Mouse (Mus musculus) liver, embryonic 14.5 days (tissue): ENCODE data around the gene Elovl1.

ENCODE experiments used
- CTCF ChIP-seq: IDR thresholded peaks from 2 replicates; pipeline ENCODE4 v1.5.1; 2016; ENCODE audit warnings: antibody characterized with exemption, low read depth, control low read depth
- EP300 ChIP-seq: IDR thresholded peaks from 2 replicates; pipeline ENCODE4 v1.6.1; 2016; ENCODE audit warnings: antibody characterized with exemption, low read depth

DNA sequence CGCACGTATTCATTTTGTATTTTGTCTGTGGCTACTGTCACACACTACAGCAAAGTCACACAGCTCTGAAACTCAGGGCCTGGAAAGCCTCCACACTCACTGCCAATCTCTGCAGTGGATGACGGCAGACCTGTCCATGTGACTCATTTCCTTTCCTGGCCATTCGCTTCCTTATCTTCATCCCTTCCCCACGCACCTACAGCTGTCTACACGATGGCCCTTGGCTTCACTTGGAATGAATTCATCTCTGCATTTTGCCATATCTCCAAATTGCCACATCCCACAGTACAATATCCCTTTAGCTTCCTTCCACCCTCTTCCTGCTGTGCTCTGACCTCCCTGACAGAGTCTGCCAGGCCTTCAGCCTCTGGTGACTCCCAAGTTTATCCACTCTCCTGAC lies 33.4 kb upstream of the Elovl1 start:
- TF ChIP-seq CTCF (no peak), EP300 (no peak)
